Mouse (Mus musculus): Measurements from ENCODE around the gene Atrn. TPM values are rescaled to one million over a fixed set of nuclear protein-coding genes. Genes with fewer than 3 reads are reported as not detected.
A peak's percentile ranks its signal among the peaks of the same experiment; 100 is the strongest.

Atrn gene
- total and polyA plus RNA-seq, 3 experiments: 10.3 to 31.5 (median 27.3) TPM

GRCm38 (mm10) chr2:131040854-131041825 lies 134.8 kb downstream of the Atrn start:
- peak; percentile 53 for DNase-seq

DNA sequence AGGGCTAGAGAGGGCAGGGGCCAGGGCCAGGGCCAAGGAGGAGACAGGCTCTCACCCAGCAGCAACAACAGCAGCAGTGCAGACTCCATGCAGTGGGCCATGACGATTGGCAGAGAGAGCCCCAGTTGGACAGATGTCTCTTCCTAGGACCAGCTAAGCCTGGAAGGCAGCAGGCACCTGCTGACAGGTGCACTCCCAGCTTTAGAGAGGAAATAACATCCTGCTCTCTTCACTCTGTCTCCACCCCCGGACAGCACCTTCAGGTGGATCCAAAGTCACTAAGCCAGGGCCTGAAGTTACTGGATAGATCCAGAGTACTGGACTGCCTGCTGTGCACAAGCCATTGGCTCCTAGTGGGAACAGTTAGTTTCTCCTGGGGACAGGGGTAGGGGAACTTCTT lies 136.7 kb downstream of the Atrn start, which contains the start of gene Gfra4:
Gene Gfra4 (minus strand): TSS at position 101 of the 400 bp plus-strand sequence.
- no peak for DNase-seq

- DNase-seq: no peak
Measured at GRCm38 (mm10) chr2:131044354-131044852, 138.1 kb downstream of the Atrn start.

- no peak for DNase-seq
Measured at GRCm38 (mm10) chr2:131044989-131045720, 138.9 kb downstream of the Atrn start.

DNA sequence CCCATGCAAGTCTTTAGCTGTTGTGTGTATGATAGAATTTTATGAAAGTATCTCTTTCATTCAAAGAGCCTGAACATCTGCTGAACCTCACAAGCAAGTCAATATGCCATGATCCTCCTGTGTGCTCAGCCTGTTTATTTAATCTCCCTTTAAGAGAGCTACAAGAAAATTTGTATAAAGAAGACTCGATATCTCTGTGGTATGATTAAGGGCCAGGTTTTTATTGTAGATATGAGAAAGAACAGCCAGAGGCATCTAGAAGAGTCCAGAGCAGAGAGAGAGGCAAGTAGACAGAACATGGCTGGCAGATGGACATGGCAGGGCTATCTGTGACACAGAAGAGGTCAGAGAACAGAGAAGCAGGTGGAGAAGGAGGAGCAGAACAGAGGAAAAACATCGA lies 139.7 kb downstream of the Atrn start:
- no peak for DNase-seq

- no peak for DNase-seq
Measured at GRCm38 (mm10) chr2:131052043-131052442, 145.7 kb downstream of the Atrn start.

DNA sequence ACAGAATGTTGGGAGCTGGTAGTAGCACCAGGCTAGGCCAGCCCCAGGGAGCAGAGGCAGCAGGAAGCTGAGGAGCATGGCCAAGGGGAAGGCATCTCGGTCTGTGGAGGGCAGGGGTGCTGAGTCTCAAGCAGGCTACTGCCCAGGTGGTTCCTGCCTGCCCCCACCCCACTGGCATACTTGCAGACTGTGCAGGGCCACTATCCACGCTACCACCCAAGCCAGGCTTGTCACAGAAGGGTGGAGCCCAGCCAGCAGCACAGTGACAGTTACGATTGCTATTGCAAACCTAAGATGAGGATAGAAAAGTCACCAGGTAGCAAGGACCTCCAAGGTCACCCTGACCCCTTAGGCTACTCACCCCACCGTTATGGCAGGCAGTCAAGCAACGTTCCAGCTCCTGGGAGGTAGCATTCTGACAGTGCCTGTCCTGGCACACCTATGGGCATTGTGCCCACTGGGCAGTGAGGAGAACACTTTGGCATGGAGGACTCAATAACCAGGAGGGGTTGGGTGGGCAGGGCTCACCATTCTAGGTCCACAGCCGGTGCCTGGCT lies 146.6 kb downstream of the Atrn start:
- DNase-seq: no peak

GRCm38 (mm10) chr2:131053851-131054645 lies 147.8 kb downstream of the Atrn start:
- DNase-seq: no peak

DNA sequence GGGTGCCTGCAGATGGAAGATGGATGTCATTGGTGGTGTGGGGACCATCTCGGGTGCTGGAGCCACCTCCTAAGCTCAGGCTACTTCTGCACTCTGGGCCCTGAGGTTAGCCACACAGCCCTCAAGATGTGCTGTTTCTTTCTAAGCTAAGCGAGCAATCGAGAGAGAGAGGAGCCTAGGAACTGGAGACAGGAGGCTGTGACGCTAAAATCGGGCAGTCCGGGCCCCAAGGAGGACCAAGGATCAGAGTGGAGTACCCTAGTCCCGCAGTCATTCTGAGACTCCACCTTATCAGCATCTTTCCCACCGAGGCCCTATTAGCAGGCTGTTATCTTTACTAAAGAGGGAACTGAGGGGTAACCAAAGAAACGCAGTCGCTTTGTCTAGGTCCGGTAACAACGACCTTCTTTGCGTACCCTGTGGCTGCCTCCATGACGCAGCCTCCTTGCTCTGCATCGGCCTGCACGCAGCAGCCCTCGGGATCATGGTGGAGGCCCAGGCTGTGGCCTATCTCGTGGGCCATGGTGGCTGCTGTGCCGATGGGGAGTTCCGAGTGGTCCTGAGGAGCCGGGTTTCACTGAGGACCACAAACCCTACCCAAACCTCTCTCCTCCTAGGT lies 148.5 kb downstream of the Atrn start:
- DNase-seq: no peak

DNA sequence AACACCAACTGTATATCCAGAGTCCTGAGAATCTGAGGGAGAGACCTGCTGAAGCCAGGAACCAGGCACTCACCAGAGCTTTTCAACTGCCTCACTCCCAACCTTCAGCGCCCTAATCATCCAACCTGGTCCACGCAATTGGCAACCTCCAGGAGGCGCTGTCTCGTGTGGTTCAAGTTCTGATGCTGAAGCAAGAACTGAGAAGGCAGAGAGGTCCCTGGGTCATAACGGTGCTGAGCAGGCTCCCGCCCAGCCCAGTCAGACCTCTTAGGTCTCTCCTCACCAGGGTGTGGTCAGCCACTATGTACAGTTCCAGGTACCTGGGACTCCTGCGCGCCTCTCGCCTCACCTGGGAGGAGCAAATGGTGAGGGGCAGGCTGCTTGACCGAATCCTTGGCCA lies 149.3 kb downstream of the Atrn start:
- peak; percentile 44 for DNase-seq

DNA sequence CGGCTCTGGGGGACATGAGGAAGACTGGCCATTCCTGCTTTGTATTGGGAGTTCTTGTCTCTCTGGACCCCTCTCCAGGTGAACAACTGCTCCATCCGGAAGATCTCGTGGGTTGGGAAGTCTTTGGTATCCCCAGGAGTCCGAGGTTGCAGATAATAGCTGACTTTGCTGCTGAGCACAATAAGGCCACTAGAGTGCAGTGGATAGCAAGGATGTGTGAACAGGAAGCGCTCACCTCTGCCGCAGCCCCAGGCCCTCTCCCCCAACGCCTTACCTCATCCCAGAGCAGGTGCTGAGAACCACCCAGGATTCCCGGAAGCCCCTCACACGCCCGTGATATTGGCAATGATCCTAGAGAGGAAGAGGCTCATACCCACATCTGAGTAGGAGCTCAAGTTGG lies 149.9 kb downstream of the Atrn start:
- no peak for DNase-seq

DNA sequence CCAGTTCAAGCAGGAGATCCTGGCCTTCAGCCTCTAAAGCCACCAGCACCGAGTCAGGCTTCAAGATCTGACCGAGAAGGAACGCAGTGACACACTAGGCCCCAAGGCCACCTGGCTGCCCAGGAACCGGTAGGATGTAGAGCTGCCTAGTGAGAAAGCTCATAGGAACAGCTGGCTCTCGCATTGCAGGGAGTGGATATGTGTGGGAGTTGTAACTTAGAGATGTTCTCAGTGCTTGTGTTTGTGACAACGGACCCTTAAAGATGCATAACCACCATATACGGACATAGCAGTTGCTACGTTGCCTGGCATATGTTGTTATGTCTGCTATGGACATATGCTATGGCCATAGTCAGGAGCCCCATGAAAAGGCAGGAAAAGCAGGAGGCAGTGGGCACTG lies 152.4 kb downstream of the Atrn start:
- no peak for DNase-seq

DNA sequence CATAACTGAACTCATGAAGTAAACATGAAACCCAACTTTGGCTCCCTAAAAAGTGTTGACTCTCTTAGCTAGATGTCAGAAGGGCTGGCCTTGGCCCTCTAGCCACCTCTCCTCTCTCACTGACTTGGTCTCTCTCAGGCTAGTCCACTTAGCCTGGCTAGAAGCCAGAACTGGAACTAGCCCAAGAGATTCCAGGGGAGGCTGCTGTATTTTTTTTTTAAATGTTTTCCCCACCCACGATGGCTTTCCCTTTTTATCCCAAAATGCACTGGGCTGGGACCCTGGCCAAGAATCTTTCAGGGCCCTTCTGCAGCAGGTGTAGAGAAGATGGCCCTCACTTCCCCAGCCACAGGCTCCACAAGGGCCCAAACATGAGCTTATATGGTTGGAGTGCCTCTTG lies 153.1 kb downstream of the Atrn start:
- peak; percentile 72 for DNase-seq

- DNase-seq: peak; percentile 41
Measured at GRCm38 (mm10) chr2:131059781-131060540, 153.7 kb downstream of the Atrn start.

DNA sequence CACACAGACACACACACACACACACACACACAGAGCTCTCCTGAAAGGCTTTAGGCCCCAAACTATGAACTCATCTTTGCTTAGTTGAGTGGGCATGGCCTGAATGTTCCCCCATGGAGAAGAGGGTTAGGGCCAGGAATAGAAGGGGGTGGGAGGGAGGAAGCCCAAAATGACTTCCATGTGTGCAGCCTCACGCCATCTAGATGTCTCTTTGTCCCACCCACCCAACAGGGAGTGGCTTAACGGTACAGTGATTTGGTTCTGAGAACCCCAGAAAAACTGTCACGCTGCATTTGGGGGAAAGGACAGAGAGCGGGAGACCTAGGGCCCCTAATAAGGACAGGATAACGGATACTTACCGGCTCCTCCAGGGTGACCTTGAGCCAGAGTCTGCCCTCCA lies 154.5 kb downstream of the Atrn start:
- DNase-seq: no peak

GRCm38 (mm10) chr2:131061607-131062006 lies 155.3 kb downstream of the Atrn start:
- DNase-seq: no peak

GRCm38 (mm10) chr2:131063404-131063864 lies 157.1 kb downstream of the Atrn start, which contains the start of gene Adam33:
Gene Adam33 (minus strand): TSS chr2:131063814.
- peak; percentile 39 for DNase-seq

DNA sequence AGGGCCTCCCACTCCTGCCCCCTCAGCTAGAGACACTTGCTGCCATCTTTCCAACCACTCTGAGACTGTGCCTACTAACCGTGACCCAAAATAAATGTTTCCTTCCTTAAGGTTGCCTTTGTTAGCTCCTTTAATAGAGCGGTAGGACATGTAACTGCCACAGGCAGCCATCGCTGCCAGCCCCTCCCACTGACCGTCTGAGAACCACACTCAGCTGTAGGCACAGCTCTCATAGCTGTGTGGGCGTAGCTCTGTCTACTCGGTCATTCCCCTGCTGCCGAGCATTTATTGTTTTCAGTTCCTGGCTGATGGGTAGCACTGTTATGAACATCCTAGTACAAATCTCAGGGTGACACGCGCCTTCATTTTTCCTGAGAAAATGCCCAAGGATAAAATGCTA lies 160.0 kb downstream of the Atrn start:
- DNase-seq: no peak

GRCm38 (mm10) chr2:131067481-131067880 lies 161.2 kb downstream of the Atrn start:
- peak; percentile 43 for DNase-seq

DNA sequence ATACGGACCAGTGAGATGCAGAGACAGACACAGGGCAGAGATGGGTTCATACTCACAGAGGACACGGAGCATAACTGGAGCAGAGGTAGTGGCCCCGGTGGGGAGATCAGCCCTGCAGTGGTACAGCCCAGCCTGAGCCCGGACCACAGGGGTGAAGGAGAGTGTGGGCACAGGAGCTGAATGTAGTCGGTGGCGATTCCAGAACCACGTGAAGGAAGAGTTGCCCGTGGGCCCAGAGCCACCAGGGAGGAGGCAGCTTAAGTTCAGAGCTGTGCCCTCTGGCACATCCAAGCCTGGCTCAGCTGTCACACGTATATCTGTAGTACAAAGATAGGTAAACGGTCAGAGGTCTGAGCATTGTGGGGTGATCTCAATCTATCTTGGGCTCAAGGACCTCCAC lies 166.2 kb downstream of the Atrn start:
- DNase-seq: no peak

All from adrenal gland, adult 2 months (tissue).